Mouse (Mus musculus) lung, postnatal 0 days (tissue): ENCODE measurements around the gene Cul7.

Source experiments
- CTCF ChIP-seq: IDR thresholded peaks from 2 replicates; pipeline ENCODE4 v1.5.1; 2016; ENCODE audit warnings: antibody characterized with exemption, mild to moderate bottlenecking
- EP300 ChIP-seq: IDR thresholded peaks from 2 replicates; pipeline ENCODE4 v1.6.1; 2016; ENCODE audit warnings: antibody characterized with exemption, mild to moderate bottlenecking, control low read depth

- TF ChIP-seq CTCF (no peak), EP300 (no peak)
Observed at GRCm38 (mm10) chr17:46661981-46662380, 11.8 kb downstream of the Cul7 start.
